Mouse (Mus musculus): Measurements from ENCODE around the gene Begain. TPM values are rescaled to one million over a fixed set of nuclear protein-coding genes. Genes with fewer than 3 reads are reported as not detected.

Gene Begain
- total RNA-seq, 2 experiments from 2014 or later = 133 to 144 TPM

Other genes with a start within 250 kb of the Begain start
- gene Slc25a29, start 232.3 kb downstream of the Begain start, total RNA-seq (2021) = 10 to 100 TPM; 22.6 to 24.4 TPM
- 10 to 100 TPM; 10.4 to 10.5 TPM for gene Slc25a47, start 232.2 kb downstream of the Begain start, total RNA-seq (2021)
- 10 to 100 TPM; 11.6 to 14.3 TPM for gene Wdr25, start 174.6 kb downstream of the Begain start, total RNA-seq (2021)
- gene Wars, start 174.0 kb downstream of the Begain start, total RNA-seq (2021) = 10 to 100 TPM; 84.7 to 91.2 TPM